Mouse (Mus musculus): ENCODE measurements at regions not wholly inside any gene's neighbourhood (a gene's known extent, or its start where the extent isn't known, plus 50 kb on each side); places are given as distances from the start of the nearest gene placed in this dataset.

GRCm38 (mm10) chr13:28628751-28629150, 324.8 kb downstream of the Sox4 start:
- no peak for TF ChIP-seq CTCF (IDR thresholded peaks at IDR 0.05; ENCODE audit: borderline replicate concordance, insufficient read depth, low read depth, low read length)
- TF ChIP-seq POLR2A (IDR thresholded peaks at IDR 0.05; ENCODE audit: borderline replicate concordance, insufficient read depth, low read length): no peak
